In genomic region chr17:87331336-87332141, GRCm38 (mm10) we compare ENCODE assay signal across 8 mouse cellular contexts. TPM values are rescaled to one million over a fixed set of nuclear protein-coding genes. Genes with fewer than 3 reads are reported as not detected.
DNase-seq lines count a peak whose midpoint lies in the region; ATAC-seq lines count a peak whose summit lies in the region.

No protein-coding gene starts in this region.

- DNase-seq in heart, postnatal 10 days, result no peak
- DNase-seq in cerebellum, adult 8-10 months, result peak; percentile 58
- DNase-seq in hindbrain, embryonic 11.5 days (ENCODE audit: low spot score), result peak; percentile 42
- DNase-seq in adrenal gland, postnatal 4 days (ENCODE audit: low spot score in 2 of 2), result no peak
- DNase-seq in ovary, postnatal 14 days (ENCODE audit: low spot score), result no peak
- no peak for DNase-seq in kidney, adult 9 months

- H3K4me2 ChIP-seq in heart, embryonic 13.5 days, result peak overlapping the region; percentile 59
- H3K4me2 ChIP-seq in hindbrain, embryonic 11.5 days (replicated peaks; ENCODE audit: low read depth, low read length), result peak overlapping the region; percentile 12; the same call in 1 of the 2 replicates
- peak overlapping the region; percentile 41 for H3K4me2 ChIP-seq in midbrain, embryonic 16.5 days (ENCODE audit: low read length)

- intact Hi-C loops in heart, postnatal 10 days (cut with DNase I), result loop anchor here (5.0 kb wide), 2 partner anchors 46 to 111 kb away; no protein-coding TSS in a partner anchor

- 0 out of 2 replicates have a peak, but pooled peaks cover 4% of the 10 kb centered on the region for H3K9me3 ChIP-seq in heart, embryonic 13.5 days
- H3K9me3 ChIP-seq in hindbrain, embryonic 11.5 days (ENCODE audit: control insufficient read depth, low read length), result no peaks in the 10 kb centered on the region
- H3K9me3 ChIP-seq in midbrain, embryonic 16.5 days (replicated peaks; ENCODE audit: control insufficient read depth, low read length, poor library complexity, severe bottlenecking), result no peaks in the 10 kb centered on the region

- WGBS in heart, embryonic 13.5 days, result 53% methylated on average over 11 of the region's 11 CpGs
- 33% methylated on average over 11 of the region's 11 CpGs for WGBS in hindbrain, embryonic 11.5 days
- 28% methylated on average over 11 of the region's 11 CpGs for WGBS in midbrain, embryonic 16.5 days

- H3K4me1 ChIP-seq in heart, embryonic 13.5 days, result peaks cover 33% of the 10 kb centered on the region
- H3K4me1 ChIP-seq in hindbrain, embryonic 11.5 days (replicated peaks; ENCODE audit: control insufficient read depth, insufficient read depth, low read length), result peaks cover 29% of the 10 kb centered on the region
- H3K4me1 ChIP-seq in midbrain, embryonic 16.5 days (ENCODE audit: control insufficient read depth, insufficient read depth, low read length), result peaks cover 46% of the 10 kb centered on the region

- H3K36me3 ChIP-seq in heart, embryonic 13.5 days, result 0 out of 2 replicates have a peak, but pooled peaks cover 3% of the 10 kb centered on the region
- no peaks in the 10 kb centered on the region for H3K36me3 ChIP-seq in hindbrain, embryonic 11.5 days (ENCODE audit: control insufficient read depth, insufficient read depth, low read length)
- no peaks in the 10 kb centered on the region for H3K36me3 ChIP-seq in midbrain, embryonic 16.5 days (ENCODE audit: control insufficient read depth, insufficient read depth, low read length)

- no peak for ATAC-seq in heart, embryonic 13.5 days (ENCODE audit: extremely low read depth, insufficient number of reproducible peaks, low FRiP score, low TSS enrichment)
- ATAC-seq in hindbrain, embryonic 11.5 days (ENCODE audit: low FRiP score), result peak; percentile 49
- ATAC-seq in midbrain, embryonic 16.5 days, result peak; percentile 69

- peaks cover 20% of the 10 kb centered on the region for H3K27me3 ChIP-seq in heart, embryonic 13.5 days (replicated peaks)
- H3K27me3 ChIP-seq in hindbrain, embryonic 11.5 days (ENCODE audit: control insufficient read depth, insufficient read depth, low read length), result no peaks in the 10 kb centered on the region
- H3K27me3 ChIP-seq in midbrain, embryonic 16.5 days (ENCODE audit: control insufficient read depth, insufficient read depth, low read depth, low read length), result no peaks in the 10 kb centered on the region

- H3K27ac ChIP-seq in heart, embryonic 13.5 days (replicated peaks), result no peak overlapping the region
- 0 out of 2 replicates have a peak overlapping the region, but pooled peaks have one; percentile 78 for H3K27ac ChIP-seq in hindbrain, embryonic 11.5 days (ENCODE audit: low read depth, low read length)
- peak overlapping the region; percentile 85 for H3K27ac ChIP-seq in midbrain, embryonic 16.5 days (ENCODE audit: low read length)

- H3K9ac ChIP-seq in heart, embryonic 13.5 days, result peak overlapping the region; percentile 59; the same call in 1 of the 2 replicates
- H3K9ac ChIP-seq in hindbrain, embryonic 11.5 days (ENCODE audit: low read depth, low read length), result no peak overlapping the region
- peak overlapping the region; percentile 50; the same call in 1 of the 2 replicates for H3K9ac ChIP-seq in midbrain, embryonic 16.5 days (ENCODE audit: low read depth, low read length)

- peak overlapping the region; percentile 24 for H3K4me3 ChIP-seq in heart, embryonic 13.5 days
- no peak overlapping the region for H3K4me3 ChIP-seq in hindbrain, embryonic 11.5 days (ENCODE audit: low read depth, low read length)
- H3K4me3 ChIP-seq in midbrain, embryonic 16.5 days (ENCODE audit: low read depth, low read length), result no peak overlapping the region

RNA-seq across cellular contexts. Expression of gene Ttc7, which starts 48.9 kb away (rescaled TPM):
- 2.5 and 3.6 TPM in 2 replicates for polyA plus RNA-seq in heart, embryonic 13.5 days (2015; fragmentation: Nextera tagmentation; extraction: Ambion mirVana)
- total RNA-seq in heart, postnatal 10 days (2021), result 1 to 10 TPM; 4.9 to 5.4 TPM
- polyA plus RNA-seq in hindbrain, embryonic 11.5 days (2014; fragmentation: Nextera tagmentation; extraction: Ambion mirVana), result 2.7 and 3.0 TPM in 2 replicates
- polyA plus RNA-seq in midbrain, embryonic 16.5 days (2015; fragmentation: Nextera tagmentation; extraction: Ambion mirVana), result 4.2 and 6.4 TPM in 2 replicates
- 10 to 100 TPM; 13.0 to 15.9 TPM for total RNA-seq in adrenal gland, postnatal 4 days (2021)

Comparison
In these comparisons a context has a peak if more than half of its experiments do, and no peak if none do; other contexts are left out.
1. DNase-seq: peak in cerebellum, adult 8-10 months (single experiment) and hindbrain, embryonic 11.5 days (single experiment); none in heart, postnatal 10 days (0 of 2), adrenal gland, postnatal 4 days (0 of 2), ovary, postnatal 14 days (single experiment) and kidney, adult 9 months (single experiment).
2. Peak in every context shown above with its lines, with median percentiles within 50 percentile points of each other: H3K4me2 ChIP-seq.